Mouse (Mus musculus): ENCODE results near the gene Wdr31. TPM values are rescaled to one million over a fixed set of nuclear protein-coding genes. Genes with fewer than 3 reads are reported as not detected.

The Wdr31 gene
- total RNA-seq (2014; rRNA removed) (3.5 and 4.3 TPM in 2 replicates), polyA plus RNA-seq (2015; fragmentation: Nextera tagmentation; extraction: Ambion mirVana) (16.4 and 17.6 TPM in 2 replicates)

DNA sequence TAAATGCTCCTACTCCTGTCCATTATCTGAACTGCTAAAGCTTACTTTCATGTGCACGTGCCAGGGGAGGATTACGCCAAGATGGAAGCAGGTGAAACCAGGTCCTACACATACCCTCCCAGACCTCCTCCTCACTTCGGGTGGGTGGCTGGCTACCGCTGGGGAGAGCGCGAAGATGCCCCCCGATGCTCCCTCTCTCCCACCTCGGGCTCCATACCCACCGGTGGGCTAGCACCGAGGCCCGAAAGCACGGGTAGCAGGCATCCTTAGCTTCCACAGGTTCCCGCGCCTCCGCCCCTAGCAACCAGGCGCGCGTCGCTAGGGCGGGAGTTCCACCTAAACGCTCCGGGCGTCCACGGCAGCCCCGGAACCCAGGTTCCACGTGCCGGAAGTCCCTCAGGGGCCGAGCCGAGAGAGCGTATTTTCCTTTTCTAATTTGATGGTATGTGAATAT, at the start of gene Wdr31:
Gene Wdr31, minus strand, starts transcription at position 299 of the 454 bp plus-strand sequence.
- Histone ChIP-seq H3K9ac (replicated peaks; ENCODE audit: low read length) (peak within 1 kb of the TSS; percentile 49), H3K36me3 (ENCODE audit: insufficient read depth, low read length) (no peaks in the 10 kb centered on the region), H3K27me3 (ENCODE audit: insufficient read depth, low read length) (no peaks in the 10 kb centered on the region), H3K9me3 (ENCODE audit: low read length) (no peaks in the 10 kb centered on the region), H3K4me2 (ENCODE audit: low read depth, low read length) (peak within 1 kb of the TSS; percentile 71), H3K4me3 (ENCODE audit: low read length) (peak within 1 kb of the TSS; percentile 55), H3K27ac (peak within 1 kb of the TSS; percentile 59), H3K4me1 (ENCODE audit: insufficient read depth, low read length) (no peaks in the 10 kb centered on the region)
- ATAC-seq (peak; percentile 97), DNase-seq (ENCODE audit: low spot score) (peak; percentile 89)
- TF ChIP-seq CTCF (IDR thresholded peaks at IDR 0.05; ENCODE audit: low read depth), result no peak
- under 1% methylated on average over 30 of the region's 30 CpGs for WGBS

DNA sequence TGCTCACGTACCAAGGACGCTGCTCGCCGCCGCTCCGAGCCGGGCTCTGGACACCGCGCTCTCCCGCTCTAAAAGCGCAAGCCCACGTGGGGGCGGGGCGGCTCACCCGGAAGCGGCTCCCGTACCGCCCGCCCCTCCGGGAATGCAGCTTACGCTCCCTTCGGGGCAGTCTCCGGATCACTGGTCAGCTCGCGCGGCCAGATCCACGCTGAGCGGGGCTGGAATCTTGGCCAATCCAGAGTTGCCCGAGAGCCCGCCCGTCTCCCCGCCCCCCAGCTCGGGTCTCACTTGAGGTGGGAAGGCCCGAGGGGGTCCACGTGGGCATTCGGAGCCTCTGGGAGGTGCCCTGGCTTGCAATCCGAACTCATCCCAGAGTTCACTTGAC, 49.1 kb upstream of the Wdr31 start, which contains the start of gene Alad:
Gene Alad, minus strand, starts transcription at position 70 of the 385 bp plus-strand sequence.
- 0% methylated on average over 37 of the region's 37 CpGs for WGBS
- Histone ChIP-seq H3K4me2 (ENCODE audit: low read depth, low read length) (peak within 1 kb of the TSS; percentile 82), H3K27ac (peak within 1 kb of the TSS; percentile 79), H3K4me3 (ENCODE audit: low read length) (peak within 1 kb of the TSS; percentile 85), H3K9ac (replicated peaks; ENCODE audit: low read length) (peak within 1 kb of the TSS; percentile 76), H3K36me3 (ENCODE audit: insufficient read depth, low read length) (no peaks in the 10 kb centered on the region), H3K4me1 (ENCODE audit: insufficient read depth, low read length) (0 out of 2 replicates have a peak, but pooled peaks cover 16% of the 10 kb centered on the region), H3K9me3 (ENCODE audit: low read length) (no peaks in the 10 kb centered on the region), H3K27me3 (ENCODE audit: insufficient read depth, low read length) (no peaks in the 10 kb centered on the region)
- ATAC-seq (peak; percentile 85), DNase-seq (ENCODE audit: low spot score) (peak; percentile 89)
- TF ChIP-seq CTCF (IDR thresholded peaks at IDR 0.05; ENCODE audit: low read depth), result no peak

DNA sequence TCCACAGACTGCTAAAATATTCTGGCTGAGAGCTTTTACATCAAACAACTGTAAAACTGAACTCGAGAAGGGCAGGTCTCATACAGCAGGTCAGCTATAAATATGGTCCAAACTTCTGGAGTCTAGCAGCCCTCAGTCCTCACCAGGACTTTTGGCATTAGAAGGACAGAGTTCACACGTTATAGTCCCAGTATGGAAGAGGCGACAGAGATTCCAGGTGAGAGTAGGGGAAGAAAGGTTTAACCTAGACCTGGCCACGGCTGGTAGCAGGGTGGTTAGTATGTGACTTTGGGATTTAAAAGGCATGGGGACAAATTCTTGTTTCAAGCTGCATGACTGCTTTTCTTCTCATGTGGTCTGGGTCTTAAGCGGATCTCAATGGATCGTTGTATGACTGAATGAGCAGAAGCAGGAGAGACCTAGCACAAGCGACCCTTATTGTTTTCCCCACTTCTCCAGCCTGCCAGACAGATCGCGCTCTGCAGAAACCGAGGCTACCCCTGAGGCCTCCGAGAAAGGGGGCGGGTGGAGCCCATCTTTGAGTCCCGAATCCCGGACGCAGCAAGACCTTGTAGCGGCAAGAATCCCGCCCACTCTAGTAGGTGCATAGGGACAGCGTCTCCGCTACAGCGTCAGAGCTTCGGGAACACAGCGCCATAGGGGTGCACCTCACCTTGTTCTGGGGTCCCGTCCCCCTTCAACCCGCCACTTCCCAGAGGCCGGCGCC, 48.6 kb upstream of the Wdr31 start:
- Histone ChIP-seq H3K4me2 (ENCODE audit: low read depth, low read length) (peak overlapping the region; percentile 82), H3K9me3 (ENCODE audit: low read length) (no peaks in the 10 kb centered on the region), H3K4me1 (ENCODE audit: insufficient read depth, low read length) (0 out of 2 replicates have a peak, but pooled peaks cover 12% of the 10 kb centered on the region), H3K27ac (peak overlapping the region; percentile 79), H3K4me3 (ENCODE audit: low read length) (peak overlapping the region; percentile 85), H3K9ac (replicated peaks; ENCODE audit: low read length) (peak overlapping the region; percentile 76), H3K36me3 (ENCODE audit: insufficient read depth, low read length) (no peaks in the 10 kb centered on the region), H3K27me3 (ENCODE audit: insufficient read depth, low read length) (no peaks in the 10 kb centered on the region)
- WGBS, result 2% methylated on average over 26 of the region's 26 CpGs
- DNase-seq (ENCODE audit: low spot score) (no peak), ATAC-seq (peak; percentile 77)
- TF ChIP-seq CTCF (IDR thresholded peaks at IDR 0.05; ENCODE audit: low read depth), result no peak

DNA sequence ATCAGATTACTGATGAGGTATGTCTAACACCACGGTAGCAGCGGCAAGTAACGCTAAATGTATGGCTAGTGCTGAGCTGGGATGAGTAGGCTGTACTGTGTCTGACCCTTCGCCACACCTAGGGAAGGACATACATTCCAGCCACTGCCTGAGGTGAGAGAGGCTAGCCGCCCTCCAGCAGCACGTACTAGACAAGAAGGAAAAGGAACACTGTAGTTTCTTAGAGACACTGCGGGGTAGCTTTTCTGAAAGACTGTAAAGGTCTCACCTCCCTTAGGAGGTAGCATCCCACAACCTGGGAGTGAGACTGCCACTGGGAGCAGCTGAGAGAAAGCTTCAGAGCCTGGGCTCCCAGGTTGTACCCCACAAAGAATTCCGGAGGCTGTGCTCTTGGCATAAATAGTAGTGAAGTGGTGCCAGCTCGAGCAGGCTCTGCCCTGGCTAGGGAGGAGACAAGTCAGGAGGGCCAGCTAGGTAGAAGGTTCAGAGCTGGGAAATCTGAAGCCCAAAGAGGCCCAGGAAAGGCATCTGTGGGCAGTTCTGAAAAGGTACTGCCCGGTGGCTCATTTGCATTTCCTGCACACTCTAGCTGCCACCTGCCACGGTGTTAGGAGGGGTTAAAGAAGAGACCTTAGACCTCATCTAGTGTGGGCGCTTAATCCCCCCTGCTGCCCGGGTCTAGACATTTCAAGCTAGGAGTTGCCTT, 47.9 kb upstream of the Wdr31 start:
- Histone ChIP-seq H3K4me1 (ENCODE audit: insufficient read depth, low read length) (0 out of 2 replicates have a peak, but pooled peaks cover 9% of the 10 kb centered on the region), H3K4me2 (ENCODE audit: low read depth, low read length) (peak overlapping the region; percentile 82), H3K27ac (no peak overlapping the region), H3K36me3 (ENCODE audit: insufficient read depth, low read length) (0 out of 2 replicates have a peak, but pooled peaks cover 1% of the 10 kb centered on the region), H3K9me3 (ENCODE audit: low read length) (no peaks in the 10 kb centered on the region), H3K27me3 (ENCODE audit: insufficient read depth, low read length) (no peaks in the 10 kb centered on the region), H3K9ac (replicated peaks; ENCODE audit: low read length) (peak overlapping the region; percentile 76), H3K4me3 (ENCODE audit: low read length) (peak overlapping the region; percentile 85)
- no peak for TF ChIP-seq CTCF (IDR thresholded peaks at IDR 0.05; ENCODE audit: low read depth)
- 52% methylated on average over 13 of the region's 13 CpGs for WGBS
- no peak for DNase-seq (ENCODE audit: low spot score)
- peak; percentile 2; the same call in 1 of the 2 replicates for ATAC-seq

DNA sequence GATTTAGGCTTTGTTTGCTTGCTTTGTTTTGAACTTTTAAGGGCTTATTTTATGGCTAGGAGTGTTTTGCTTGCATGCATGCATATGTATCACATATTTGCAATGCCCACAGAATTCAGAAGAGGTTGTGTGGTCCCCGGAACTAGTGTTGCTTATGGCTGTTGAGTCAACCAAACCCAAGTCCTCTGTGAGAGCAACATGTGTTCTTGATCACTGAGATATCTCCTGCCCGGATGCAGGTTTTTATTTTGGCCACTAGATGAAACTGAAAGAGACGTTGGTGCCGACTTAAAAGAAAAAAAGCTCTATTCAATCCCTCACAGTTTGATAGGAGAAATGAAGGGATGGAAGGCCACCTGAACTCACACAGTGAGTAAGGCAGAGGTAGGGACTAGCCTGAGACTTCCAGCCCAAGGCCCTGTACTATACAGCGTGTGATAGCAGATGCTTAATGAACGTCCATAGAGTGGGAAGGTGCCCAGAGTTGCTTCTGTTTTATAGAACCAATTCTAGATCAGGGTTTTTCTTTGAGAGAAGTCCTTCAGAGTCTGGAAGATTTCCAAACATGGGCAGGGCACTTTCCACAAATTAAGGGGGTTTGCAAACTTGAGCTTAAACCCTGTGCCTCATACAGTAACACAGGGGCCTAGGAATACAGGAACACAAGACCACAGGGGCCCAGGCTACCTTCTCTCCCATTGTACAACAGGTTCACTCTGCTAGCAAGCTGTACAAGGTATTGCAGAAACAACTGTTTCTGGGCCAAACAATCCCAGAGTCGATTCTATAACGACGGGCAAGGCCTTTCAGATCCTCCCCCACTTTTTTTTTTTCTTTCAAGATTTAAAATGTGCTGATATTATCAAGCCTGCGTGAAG, 47.1 kb upstream of the Wdr31 start:
- ATAC-seq (no peak), DNase-seq (ENCODE audit: low spot score) (no peak)
- no peaks in the 10 kb centered on the region for H3K27me3 ChIP-seq (ENCODE audit: insufficient read depth, low read length)
- H3K36me3 ChIP-seq (ENCODE audit: insufficient read depth, low read length), result peaks cover 9% of the 10 kb centered on the region; the same call in 1 of the 2 replicates
- no peak overlapping the region for H3K4me3 ChIP-seq (ENCODE audit: low read length)
- H3K27ac ChIP-seq, result no peak overlapping the region
- 0 out of 2 replicates have a peak overlapping the region, but pooled peaks have one; percentile 82 for H3K4me2 ChIP-seq (ENCODE audit: low read depth, low read length)
- H3K4me1 ChIP-seq (ENCODE audit: insufficient read depth, low read length), result 0 out of 2 replicates have a peak, but pooled peaks cover 9% of the 10 kb centered on the region
- H3K9ac ChIP-seq (replicated peaks; ENCODE audit: low read length), result no peak overlapping the region
- TF ChIP-seq CTCF (IDR thresholded peaks at IDR 0.05; ENCODE audit: low read depth), result no peak
- H3K9me3 ChIP-seq (ENCODE audit: low read length), result no peaks in the 10 kb centered on the region
- 78% methylated on average over 10 of the region's 10 CpGs for WGBS

DNA sequence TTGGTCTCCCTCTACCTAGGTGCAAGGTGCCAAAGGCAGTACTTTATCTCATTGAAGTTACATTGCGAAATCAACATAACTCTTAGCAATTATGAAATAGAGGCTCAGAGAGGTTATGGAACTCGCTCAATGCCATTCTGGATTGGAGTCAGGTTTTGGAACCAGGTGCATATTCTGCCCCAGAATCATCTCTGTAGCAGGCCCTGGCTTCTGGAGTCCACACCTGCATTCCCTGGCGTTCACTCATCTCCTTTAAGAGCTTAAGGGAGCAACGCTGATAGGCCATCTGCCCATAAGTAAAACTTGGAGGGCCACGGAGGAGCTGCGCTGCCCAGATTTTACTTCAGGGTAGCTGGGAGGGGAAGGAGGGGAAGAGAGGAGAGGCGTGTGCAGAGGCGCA, 46.4 kb upstream of the Wdr31 start:
- no peak overlapping the region for H3K9ac ChIP-seq (replicated peaks; ENCODE audit: low read length)
- 92% methylated on average over 8 of the region's 8 CpGs for WGBS

More for the DNA sequence above, 46.4 kb upstream of the Wdr31 start:
- no peaks in the 10 kb centered on the region for H3K27me3 ChIP-seq (ENCODE audit: insufficient read depth, low read length)
- H3K36me3 ChIP-seq (ENCODE audit: insufficient read depth, low read length), result peaks cover 10% of the 10 kb centered on the region; the same call in 1 of the 2 replicates
- no peak for DNase-seq (ENCODE audit: low spot score)
- no peak for ATAC-seq
- H3K27ac ChIP-seq, result no peak overlapping the region
- no peak overlapping the region for H3K4me3 ChIP-seq (ENCODE audit: low read length)
- H3K9me3 ChIP-seq (ENCODE audit: low read length), result no peaks in the 10 kb centered on the region
- TF ChIP-seq CTCF (IDR thresholded peaks at IDR 0.05; ENCODE audit: low read depth), result no peak
- H3K4me1 ChIP-seq (ENCODE audit: insufficient read depth, low read length), result 0 out of 2 replicates have a peak, but pooled peaks cover 9% of the 10 kb centered on the region
- H3K4me2 ChIP-seq (ENCODE audit: low read depth, low read length), result no peak overlapping the region
